Mouse (Mus musculus): Measurements from ENCODE around the gene Gm364.

DNA sequence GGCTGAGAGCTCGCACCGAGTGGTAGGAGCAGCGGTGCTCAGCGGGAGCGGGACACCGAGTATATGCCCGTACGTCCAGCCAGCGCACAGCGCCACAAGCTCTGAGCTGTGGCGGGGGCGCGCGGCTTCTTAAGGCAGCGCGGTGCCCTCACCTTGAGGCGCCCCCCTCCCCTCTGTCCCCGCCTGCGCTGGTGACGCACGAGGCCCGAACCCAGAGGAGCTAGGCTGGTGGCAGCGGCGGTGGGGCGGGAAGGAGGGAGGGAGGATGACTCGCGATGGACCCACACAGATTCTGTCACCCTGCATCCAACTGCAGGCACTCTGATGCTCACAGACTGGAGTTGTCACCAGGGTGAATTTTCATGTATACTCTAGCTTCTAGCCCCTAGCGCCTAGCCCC lies 94.7 kb downstream of the Gm364 start, which contains the start of gene Gpr101:
- no peak for TF ChIP-seq CTCF (conservative IDR thresholded peaks at IDR 0.05; ENCODE audit: low read length)
- no peak for TF ChIP-seq NANOG (IDR thresholded peaks at IDR 0.05; ENCODE audit: borderline replicate concordance, low read length)
- TF ChIP-seq POU5F1 (IDR thresholded peaks at IDR 0.05; ENCODE audit: borderline replicate concordance, low read length), result no peak

Data from E14TG2a.4 (cell line).